ENCODE assay signal across 21 mouse cellular contexts in genomic region chr5:92710779-92711178, GRCm38 (mm10). TPM values are rescaled to one million over a fixed set of nuclear protein-coding genes. Genes with fewer than 3 reads are reported as not detected.
DNase-seq lines count a peak whose midpoint lies in the region; ATAC-seq and TF ChIP-seq lines count a peak whose summit lies in the region.
"Had no signal": no experiment of that assay in that cellular context is flagged by ENCODE, and none has a peak within 500 bp of the region (broad histone marks: within the 10 kb centered on the region; RNA-seq: fewer than 3 reads in every experiment).

No protein-coding gene starts in this region.

- H3K9me3 ChIP-seq in lung, embryonic 16.5 days (ENCODE audit: control insufficient read depth, low read length): no peaks in the 10 kb centered on the region
- H3K9me3 ChIP-seq in lung, postnatal 0 days (ENCODE audit: low read length): no peaks in the 10 kb centered on the region
- H3K9me3 ChIP-seq: liver, embryonic 15.5 days had no signal

- TF ChIP-seq EP300 in lung, postnatal 0 days (IDR thresholded peaks at IDR 0.05): peak; percentile 25; the same call in 1 of the 2 replicates

- no peaks in the 10 kb centered on the region for H3K27me3 ChIP-seq in lung, embryonic 16.5 days (ENCODE audit: control insufficient read depth, insufficient read depth, low read depth, low read length)
- no peaks in the 10 kb centered on the region for H3K27me3 ChIP-seq in lung, postnatal 0 days (replicated peaks; ENCODE audit: insufficient read depth, low read length)
- H3K27me3 ChIP-seq: liver, embryonic 15.5 days; Patski had no signal

- 0 out of 2 replicates have a peak, but pooled peaks have one; percentile 9 for TF ChIP-seq CTCF in lung, postnatal 0 days (IDR thresholded peaks at IDR 0.05)

- peak; percentile 62 for ATAC-seq in lung, embryonic 16.5 days (ENCODE audit: low read depth)
- peak; percentile 18; the same call in 1 of the 2 replicates for ATAC-seq in lung, postnatal 0 days
- ATAC-seq: CD4-positive, CD25-positive, alpha-beta regulatory T cell, adult 4 months; forebrain, embryonic 14.5 days; Patski had no signal

- peak overlapping the region; percentile 80 for H3K27ac ChIP-seq in lung, embryonic 16.5 days (ENCODE audit: low read length)
- H3K27ac ChIP-seq in lung, postnatal 0 days (ENCODE audit: low read length): peak overlapping the region; percentile 38
- H3K27ac ChIP-seq: liver, embryonic 15.5 days; stomach, postnatal 0 days had no signal

- DNase-seq in adrenal gland, postnatal 10 days: peak; percentile 54
- DNase-seq in adrenal gland, postnatal 4 days (ENCODE audit: low spot score in 2 of 2): no peak
- peak; percentile 67 for DNase-seq in kidney, adult 9 months
- no peak for DNase-seq in kidney, postnatal 4 days
- DNase-seq in lung, postnatal 14 days: no peak
- peak; percentile 65 for DNase-seq in lung, postnatal 0 days (ENCODE audit: low spot score)
- DNase-seq in cerebellum, adult 11-12 months: no peak
- DNase-seq: cerebellum, postnatal 14 days; gastrocnemius, postnatal 10 days; heart, adult 18-20 months; heart, postnatal 36 days; kidney, adult 11 months; kidney, postnatal 14 days; right cerebral cortex, adult 18-20 months; thymus, postnatal 14 days had no signal

- no peak overlapping the region for H3K4me2 ChIP-seq in lung, embryonic 16.5 days (ENCODE audit: low read depth, low read length)
- no peak overlapping the region for H3K4me2 ChIP-seq in lung, postnatal 0 days (replicated peaks; ENCODE audit: low read depth, low read length)
- H3K4me2 ChIP-seq: liver, embryonic 15.5 days had no signal

- WGBS in lung, embryonic 16.5 days: 27% methylated on average over 8 of the region's 8 CpGs
- 43% methylated on average over 8 of the region's 8 CpGs for WGBS in lung, postnatal 0 days

- H3K4me1 ChIP-seq in lung, embryonic 16.5 days (replicated peaks; ENCODE audit: control insufficient read depth, insufficient read depth, low read length): peaks cover 23% of the 10 kb centered on the region
- H3K4me1 ChIP-seq in lung, postnatal 0 days (ENCODE audit: insufficient read depth, low read depth, low read length): peaks cover 13% of the 10 kb centered on the region; the same call in 1 of the 2 replicates

- H3K9ac ChIP-seq in lung, embryonic 16.5 days (ENCODE audit: low read length): no peak overlapping the region
- no peak overlapping the region for H3K9ac ChIP-seq in lung, postnatal 0 days (replicated peaks; ENCODE audit: low read depth)
- H3K9ac ChIP-seq: liver, embryonic 15.5 days had no signal

- H3K36me3 ChIP-seq in lung, embryonic 16.5 days (ENCODE audit: control insufficient read depth, insufficient read depth, low read length): no peaks in the 10 kb centered on the region
- no peaks in the 10 kb centered on the region for H3K36me3 ChIP-seq in lung, postnatal 0 days (ENCODE audit: insufficient read depth, low read length)
- H3K36me3 ChIP-seq: liver, embryonic 15.5 days had no signal

- no peak overlapping the region for H3K4me3 ChIP-seq in lung, embryonic 16.5 days (ENCODE audit: low read length)
- H3K4me3 ChIP-seq in lung, postnatal 0 days (ENCODE audit: low read depth, low read length): no peak overlapping the region
- H3K4me3 ChIP-seq: liver, embryonic 15.5 days had no signal

RNA-seq across cellular contexts. Expression of gene Shroom3, which starts 27.5 kb away (rescaled TPM):
- total RNA-seq in adrenal gland, postnatal 10 days (2021): 1 to 10 TPM; 8.5 to 9.7 TPM
- total RNA-seq in adrenal gland, postnatal 4 days (2021): 10 to 100 TPM in 1 of 2 experiments, 1 to 10 TPM in 1; 10.0 to 15.0 TPM
- polyA plus RNA-seq in lung, embryonic 16.5 days (2015; fragmentation: Nextera tagmentation; extraction: Ambion mirVana): 4.0 and 5.0 TPM in 2 replicates
- polyA plus RNA-seq in lung, postnatal 0 days (2015; fragmentation: Nextera tagmentation; extraction: Ambion mirVana): 8.8 and 10.6 TPM in 2 replicates
- polyA plus RNA-seq: CD4-positive, CD25-positive, alpha-beta regulatory T cell, adult 4 months had no signal

RNA-seq across cellular contexts. Expression of gene Ccdc158, which starts 35.7 kb away (rescaled TPM):
- under 1 TPM; 0.33 to 0.73 TPM for total RNA-seq in adrenal gland, postnatal 10 days (2021)
- under 1 TPM; 0.48 to 0.64 TPM for total RNA-seq in adrenal gland, postnatal 4 days (2021)
- 3.3 TPM in 2 replicates for polyA plus RNA-seq in lung, embryonic 16.5 days (2015; fragmentation: Nextera tagmentation; extraction: Ambion mirVana)
- polyA plus RNA-seq in lung, postnatal 0 days (2015; fragmentation: Nextera tagmentation; extraction: Ambion mirVana): 1.1 and 1.6 TPM in 2 replicates
- total RNA-seq: gastrocnemius, postnatal 10 days; heart, adult 18-20 months; heart, postnatal 36 days had no signal
- polyA plus RNA-seq: CD4-positive, CD25-positive, alpha-beta regulatory T cell, adult 4 months had no signal

Comparison
In these comparisons a context has a peak if more than half of its experiments do, and no peak if none do; other contexts are left out.
1. DNase-seq: peak in adrenal gland, postnatal 10 days (single experiment), kidney, adult 9 months (single experiment) and lung, postnatal 0 days (single experiment); none in adrenal gland, postnatal 4 days (0 of 2), kidney, postnatal 4 days (0 of 2), lung, postnatal 14 days (single experiment) and cerebellum, adult 11-12 months (single experiment).